Mouse (Mus musculus) neural tube, embryonic 13.5 days (tissue): ENCODE results near the gene Sema4d. TPM values are rescaled to one million over a fixed set of nuclear protein-coding genes. Genes with fewer than 3 reads are reported as not detected.

Experiments used
- ATAC-seq: fragments of 200-750 bp; cut with Nextera tagmentation; 2 replicates; pipeline ENCODE4 v1.8.0; 2017; ENCODE audit warnings: low read depth, mild to moderate bottlenecking, moderate TSS enrichment, moderate library complexity
- H3K27ac ChIP-seq: fragments of 300-500 bp; sonication (generic); replicated peaks from 2 replicates; pipeline ENCODE4 v1.5.1; 2015; ENCODE audit warnings: moderate library complexity, mild to moderate bottlenecking, inconsistent platforms
- H3K27me3 ChIP-seq: fragments of 300-500 bp; sonication (generic); 2 replicates; pipeline ENCODE4 v1.6.1; 2015; ENCODE audit warnings: mild to moderate bottlenecking, inconsistent platforms
- H3K36me3 ChIP-seq: fragments of 300-500 bp; sonication (generic); 2 replicates; pipeline ENCODE4 v1.6.1; 2015; ENCODE audit warnings: mild to moderate bottlenecking, inconsistent platforms
- H3K4me1 ChIP-seq: fragments of 300-500 bp; sonication (generic); replicated peaks from 2 replicates; pipeline ENCODE4 v1.6.1; 2015; ENCODE audit warnings: inconsistent platforms
- H3K4me2 ChIP-seq: fragments of 300-500 bp; sonication (generic); 2 replicates; pipeline ENCODE4 v1.6.1; 2015; ENCODE audit warnings: inconsistent platforms, mild to moderate bottlenecking, moderate library complexity
- H3K4me3 ChIP-seq: fragments of 300-500 bp; sonication (generic); 2 replicates; pipeline ENCODE4 v1.5.1; 2015; ENCODE audit warnings: mild to moderate bottlenecking, inconsistent platforms
- H3K9ac ChIP-seq: fragments of 300-500 bp; sonication (generic); 2 replicates; pipeline ENCODE4 v1.6.1; 2015; ENCODE audit warnings: moderate library complexity, mild to moderate bottlenecking, inconsistent platforms
- H3K9me3 ChIP-seq: fragments of 300-500 bp; sonication (generic); 2 replicates; pipeline ENCODE4 v1.6.1; 2016; ENCODE audit warnings: inconsistent platforms
- WGBS: fragments of 180-500 bp; shearing (Covaris S2); methylation state at CpG from one replicate; pipeline ENCODE4 v1.1.7; 2015; 5-methylcytosine and 5-hydroxymethylcytosine counted together
- polyA plus RNA-seq: library from polyadenylated mRNA; unstranded; fragments of >200 nt; fragmentation: Nextera tagmentation; extraction: Ambion mirVana; gene quantifications from 2 replicates; pipeline ENCODE4 v1.2.1, GENCODE M21; 2015

Gene Sema4d
- polyA plus RNA-seq, 1 experiment from 2014 or later = 14.3 TPM

DNA sequence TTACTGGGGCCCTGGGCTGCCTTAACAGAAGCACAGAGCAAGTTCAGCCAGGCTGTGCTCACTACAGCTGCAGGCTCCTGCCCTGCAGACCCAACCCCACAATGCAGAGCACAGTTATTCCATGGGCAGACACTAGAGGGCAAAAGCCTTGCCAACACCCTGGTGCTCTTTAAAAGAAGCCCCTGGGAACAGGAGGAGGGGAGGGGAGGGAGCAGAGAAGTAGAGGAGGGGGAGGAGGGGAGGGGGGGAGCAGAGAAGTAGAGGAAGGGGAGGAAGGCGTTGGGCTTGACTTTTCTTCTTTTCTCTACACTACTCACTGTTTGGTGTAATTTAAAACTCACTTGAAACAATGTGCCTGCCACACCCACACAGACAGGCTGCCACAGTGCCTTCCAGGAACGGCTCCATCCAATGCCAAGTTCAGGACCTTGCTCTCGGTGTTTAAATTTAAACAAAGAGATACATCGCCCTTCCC is 63.6 kb downstream of the Sema4d start:
- no peak overlapping the region for H3K4me3 ChIP-seq
- H3K27ac ChIP-seq = peak overlapping the region; percentile 61
- no peaks in the 10 kb centered on the region for H3K27me3 ChIP-seq
- ATAC-seq = peak; percentile 41; the same call in 1 of the 2 replicates
- no peak overlapping the region for H3K9ac ChIP-seq
- H3K9me3 ChIP-seq = no peaks in the 10 kb centered on the region
- 7% methylated on average over 4 of the region's 4 CpGs for WGBS
- no peak overlapping the region for H3K4me2 ChIP-seq
- H3K36me3 ChIP-seq = no peaks in the 10 kb centered on the region
- peaks cover 43% of the 10 kb centered on the region for H3K4me1 ChIP-seq

DNA sequence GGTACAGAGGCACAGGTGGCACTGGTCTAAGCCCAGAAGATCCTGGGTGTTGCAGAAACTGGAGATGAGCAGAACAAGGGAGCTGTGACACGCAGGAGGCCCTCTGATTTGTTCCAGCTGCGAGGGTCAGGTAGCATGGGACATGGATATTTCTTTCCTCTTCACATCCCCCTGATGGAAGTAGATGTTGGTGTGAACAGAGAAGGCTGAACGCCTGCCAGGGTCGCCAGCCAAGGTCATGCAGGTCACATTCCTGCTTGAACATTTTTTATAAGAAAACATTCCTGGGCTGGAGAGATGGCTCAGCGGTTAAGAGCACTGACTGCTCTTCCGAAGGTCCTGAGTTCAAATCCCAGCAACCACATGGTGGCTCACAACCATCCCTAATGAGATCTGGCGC is 66.2 kb downstream of the Sema4d start:
- Histone ChIP-seq H3K36me3 (no peaks in the 10 kb centered on the region), H3K9ac (no peak overlapping the region), H3K27me3 (no peaks in the 10 kb centered on the region), H3K4me1 (peaks cover 39% of the 10 kb centered on the region), H3K4me3 (no peak overlapping the region), H3K4me2 (no peak overlapping the region), H3K9me3 (no peaks in the 10 kb centered on the region), H3K27ac (no peak overlapping the region)
- 90% methylated on average over 6 of the region's 7 CpGs for WGBS
- ATAC-seq = no peak

DNA sequence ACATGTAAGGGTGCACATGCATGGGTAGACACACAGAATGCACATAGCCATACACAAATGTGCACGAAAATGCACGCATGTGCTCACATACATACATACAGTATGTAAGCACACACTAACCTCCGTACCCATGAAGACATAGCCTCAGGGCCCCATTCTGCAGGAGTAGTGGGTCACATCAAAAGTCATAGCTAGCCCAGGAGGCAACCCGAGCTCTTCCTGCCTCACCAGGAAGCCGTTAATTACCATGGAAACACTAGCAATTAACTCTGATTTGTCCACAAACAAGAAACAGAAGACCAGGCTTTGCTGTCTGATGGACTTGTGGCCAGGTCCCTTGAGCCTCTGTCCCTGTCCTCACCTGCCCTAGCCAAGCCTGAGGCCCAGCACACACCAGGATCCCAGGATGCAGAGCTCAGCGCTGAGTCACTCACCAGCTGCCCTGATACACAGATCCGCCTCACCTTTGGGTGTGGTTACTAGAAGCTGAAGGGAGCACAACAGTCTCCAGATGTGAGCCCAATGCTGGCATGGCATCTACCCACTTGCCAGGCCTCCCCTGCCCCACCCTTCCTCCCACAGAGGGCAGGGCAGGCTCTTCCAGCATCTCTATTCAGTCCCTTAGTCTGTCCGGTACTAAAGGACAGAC is 67.5 kb downstream of the Sema4d start:
- H3K27ac ChIP-seq = no peak overlapping the region; the same call in 1 of the 2 replicates
- H3K4me3 ChIP-seq = no peak overlapping the region
- ATAC-seq = no peak
- no peak overlapping the region for H3K4me2 ChIP-seq
- H3K4me1 ChIP-seq = peaks cover 31% of the 10 kb centered on the region
- H3K36me3 ChIP-seq = no peaks in the 10 kb centered on the region
- no peak overlapping the region for H3K9ac ChIP-seq
- H3K9me3 ChIP-seq = no peaks in the 10 kb centered on the region
- no peaks in the 10 kb centered on the region for H3K27me3 ChIP-seq
- 52% methylated on average over 8 of the region's 8 CpGs for WGBS

DNA sequence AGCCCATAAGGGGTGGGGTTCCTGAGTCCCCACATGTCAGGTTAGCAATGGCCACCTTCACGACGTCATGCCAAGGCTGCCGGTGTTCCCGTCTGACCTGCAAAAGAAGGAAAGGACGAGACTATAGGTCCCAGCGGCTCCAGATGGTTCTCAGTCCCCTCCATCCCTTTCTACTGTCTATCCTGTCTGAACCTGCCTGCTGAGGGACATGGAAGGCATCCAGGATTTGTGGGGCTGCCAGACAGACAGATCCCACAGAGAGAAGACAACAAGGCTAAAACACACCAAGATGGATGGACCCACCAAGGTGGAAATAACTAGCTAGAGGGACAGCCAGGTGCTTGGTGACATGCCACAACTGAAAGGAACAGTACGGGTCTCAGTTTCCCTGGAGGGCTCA is 68.1 kb downstream of the Sema4d start:
- ATAC-seq = no peak
- 81% methylated on average over 7 of the region's 7 CpGs for WGBS
- Histone ChIP-seq H3K4me1 (peaks cover 29% of the 10 kb centered on the region), H3K4me2 (no peak overlapping the region), H3K4me3 (no peak overlapping the region), H3K36me3 (no peaks in the 10 kb centered on the region), H3K27me3 (no peaks in the 10 kb centered on the region), H3K9ac (no peak overlapping the region), H3K27ac (no peak overlapping the region), H3K9me3 (no peaks in the 10 kb centered on the region)

DNA sequence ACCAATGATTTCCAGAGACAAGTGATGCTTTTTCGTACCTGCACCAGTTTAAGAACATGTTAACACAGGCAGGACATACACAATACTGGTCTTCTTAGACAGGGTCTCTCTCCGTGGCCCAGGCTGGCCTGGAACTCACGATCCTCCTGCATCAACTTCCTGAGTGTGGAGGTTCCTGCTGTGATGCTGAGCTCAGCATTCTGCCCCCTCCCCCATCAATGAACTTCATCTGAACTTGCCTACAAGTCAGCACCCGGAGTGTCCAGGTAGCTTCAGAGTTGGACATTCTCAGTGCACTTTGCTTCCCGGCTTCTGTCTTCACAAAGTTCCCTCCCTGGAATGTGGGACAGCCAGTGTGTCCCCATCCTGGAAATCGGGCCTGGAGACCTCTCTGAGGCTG is 69.0 kb downstream of the Sema4d start:
- no peak overlapping the region for H3K4me3 ChIP-seq
- no peaks in the 10 kb centered on the region for H3K27me3 ChIP-seq
- 82% methylated on average over 6 of the region's 6 CpGs for WGBS
- H3K4me2 ChIP-seq = no peak overlapping the region
- H3K27ac ChIP-seq = no peak overlapping the region
- 0 out of 2 replicates have a peak, but pooled peaks cover 3% of the 10 kb centered on the region for H3K36me3 ChIP-seq
- peaks cover 20% of the 10 kb centered on the region for H3K4me1 ChIP-seq
- H3K9me3 ChIP-seq = no peaks in the 10 kb centered on the region
- ATAC-seq = no peak
- H3K9ac ChIP-seq = no peak overlapping the region

DNA sequence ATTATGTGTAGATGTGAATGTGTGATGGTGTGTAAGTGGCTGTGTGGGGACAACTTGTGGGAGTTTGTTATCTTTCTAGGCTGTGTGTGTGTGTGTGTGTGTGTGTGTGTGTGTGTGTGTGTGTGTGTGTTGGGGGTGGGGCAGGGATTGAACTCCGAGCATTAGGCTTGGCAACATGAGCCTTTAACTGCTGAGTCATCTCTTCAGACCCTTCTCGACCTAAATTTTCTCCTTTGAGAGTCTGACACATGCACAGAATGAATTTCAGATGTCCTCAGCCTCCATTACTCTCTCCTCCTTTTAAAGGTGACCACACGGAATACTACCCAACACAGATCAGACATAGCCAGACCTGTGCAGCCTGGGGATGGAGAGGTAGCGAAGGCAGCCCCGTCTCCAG is 70.4 kb downstream of the Sema4d start:
- Histone ChIP-seq H3K9ac (no peak overlapping the region), H3K4me2 (no peak overlapping the region), H3K36me3 (peaks cover 10% of the 10 kb centered on the region; the same call in 1 of the 2 replicates), H3K9me3 (no peaks in the 10 kb centered on the region), H3K27me3 (no peaks in the 10 kb centered on the region), H3K4me1 (peaks cover 7% of the 10 kb centered on the region), H3K4me3 (no peak overlapping the region), H3K27ac (no peak overlapping the region)
- ATAC-seq = no peak
- 83% methylated on average over 5 of the region's 5 CpGs for WGBS

DNA sequence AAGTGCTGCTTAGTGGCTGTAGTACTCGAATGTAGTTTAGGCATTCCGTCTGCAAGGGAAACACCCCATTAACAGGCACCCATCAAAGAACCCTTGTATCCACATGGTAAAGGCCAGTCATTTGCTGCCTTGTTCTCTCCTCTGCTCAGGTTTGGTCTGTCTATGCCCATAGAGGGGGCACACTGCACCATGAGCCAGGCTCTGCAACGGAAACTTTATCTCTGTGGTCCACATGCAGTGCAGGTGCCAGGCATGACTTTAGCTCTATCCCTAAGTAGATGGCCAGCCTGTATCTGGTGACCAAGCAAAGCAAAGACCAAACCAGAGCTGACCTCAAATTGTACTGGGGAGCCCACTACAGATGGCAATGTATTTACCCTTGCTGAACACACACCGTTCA is 73.0 kb downstream of the Sema4d start:
- 84% methylated on average over 4 of the region's 4 CpGs for WGBS

DNA sequence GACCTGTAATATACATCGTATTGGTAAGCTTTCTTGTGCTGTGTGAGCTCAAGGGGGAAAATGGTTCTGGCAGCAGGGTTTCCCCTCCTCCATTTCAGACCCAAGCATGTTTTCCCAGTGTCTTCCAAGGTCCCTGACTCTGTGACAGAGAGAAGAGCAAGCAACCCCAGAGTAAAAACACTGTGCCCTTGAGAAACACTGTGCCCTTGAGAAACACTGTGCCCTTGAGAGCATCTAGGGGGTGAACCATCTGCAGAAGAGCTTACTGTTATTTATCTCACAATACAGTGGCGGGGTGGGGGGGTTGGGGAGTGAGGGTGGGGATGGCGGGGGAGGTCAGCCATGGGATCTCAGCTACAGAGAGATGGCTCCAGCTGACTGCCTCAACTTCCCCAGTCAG is 74.3 kb downstream of the Sema4d start:
- no peak overlapping the region for H3K4me2 ChIP-seq
- 87% methylated on average over 3 of the region's 3 CpGs for WGBS
- no peak for ATAC-seq
- no peaks in the 10 kb centered on the region for H3K9me3 ChIP-seq
- H3K4me1 ChIP-seq = no peaks in the 10 kb centered on the region
- peaks cover 16% of the 10 kb centered on the region for H3K36me3 ChIP-seq
- H3K9ac ChIP-seq = no peak overlapping the region
- H3K27ac ChIP-seq = no peak overlapping the region
- H3K27me3 ChIP-seq = no peaks in the 10 kb centered on the region
- no peak overlapping the region for H3K4me3 ChIP-seq

More for the DNA sequence above, 73.0 kb downstream of the Sema4d start:
- no peak for ATAC-seq
- Histone ChIP-seq H3K27ac (no peak overlapping the region), H3K4me2 (no peak overlapping the region), H3K4me3 (no peak overlapping the region), H3K9me3 (no peaks in the 10 kb centered on the region), H3K9ac (no peak overlapping the region), H3K36me3 (peaks cover 10% of the 10 kb centered on the region; the same call in 1 of the 2 replicates), H3K27me3 (no peaks in the 10 kb centered on the region), H3K4me1 (no peaks in the 10 kb centered on the region)

DNA sequence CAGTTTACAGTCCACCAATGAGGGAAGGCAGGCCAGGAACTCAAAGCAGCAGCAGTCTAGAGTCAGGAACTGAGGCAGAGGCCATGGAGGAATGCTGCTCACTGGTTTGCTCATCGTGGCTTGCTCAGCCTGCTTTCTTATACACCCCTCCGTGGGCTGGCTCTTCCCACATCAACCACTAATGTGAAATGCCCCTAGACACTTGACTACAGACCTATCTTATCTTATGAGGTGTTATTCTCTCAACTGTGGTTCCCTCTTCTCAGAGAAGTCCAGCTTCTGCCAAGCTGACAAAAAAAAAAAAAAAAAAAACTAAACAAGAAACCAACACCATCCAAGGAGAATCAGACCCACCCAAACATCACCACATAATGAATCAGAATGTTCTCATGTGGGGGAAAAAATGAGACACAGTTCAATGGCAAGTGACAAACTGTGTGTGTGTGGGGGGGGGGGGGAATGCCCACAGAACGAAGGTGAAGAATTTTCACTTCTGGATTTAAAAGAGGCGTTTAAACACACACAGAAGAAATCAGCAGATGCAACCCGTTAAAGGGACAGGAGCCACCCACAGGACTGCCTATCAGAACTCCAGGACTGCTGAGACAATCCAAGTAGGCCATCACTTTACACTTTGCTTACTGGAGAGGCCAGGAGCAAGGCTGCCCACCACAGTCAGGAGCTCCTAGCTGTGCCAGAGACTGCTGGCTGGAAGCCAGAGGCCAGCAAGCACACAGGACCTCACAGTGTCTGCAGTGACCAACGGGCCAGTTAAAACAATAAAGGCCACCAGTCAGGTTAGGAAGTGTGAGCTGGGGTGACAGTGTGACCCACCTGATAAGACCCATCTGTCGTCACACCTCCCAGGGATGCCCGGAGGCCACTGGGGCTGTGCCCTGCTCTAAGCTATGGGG is 76.9 kb downstream of the Sema4d start:
- Histone ChIP-seq H3K4me2 (no peak overlapping the region), H3K36me3 (peaks cover 28% of the 10 kb centered on the region), H3K27ac (no peak overlapping the region), H3K9ac (no peak overlapping the region), H3K27me3 (no peaks in the 10 kb centered on the region), H3K4me1 (no peaks in the 10 kb centered on the region), H3K4me3 (no peak overlapping the region), H3K9me3 (no peaks in the 10 kb centered on the region)
- WGBS = 90% methylated on average over 8 of the region's 8 CpGs
- ATAC-seq = no peak

DNA sequence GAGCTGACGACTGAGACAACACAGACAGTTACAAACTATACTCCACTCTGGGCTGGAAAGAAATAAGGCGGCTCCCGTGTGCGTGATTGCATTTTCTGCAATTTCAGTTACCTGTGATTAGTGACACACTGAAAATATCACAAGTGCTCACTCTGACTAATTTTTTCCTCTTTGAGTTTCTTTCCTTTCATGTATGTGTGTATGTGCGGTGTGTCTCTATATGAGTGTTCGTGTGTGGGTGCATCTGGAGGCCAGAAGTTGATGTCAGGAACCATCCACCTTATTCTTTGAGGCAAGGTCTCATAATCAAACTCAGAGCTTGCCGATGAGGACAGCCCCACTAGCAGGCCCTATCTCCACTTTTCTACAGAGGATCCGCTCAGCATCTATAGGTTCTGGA is 81.5 kb downstream of the Sema4d start:
- 95% methylated on average over 8 of the region's 8 CpGs for whole genome bisulfite sequencing
- Histone ChIP-seq H3K9ac (no peak overlapping the region), H3K36me3 (peaks cover 40% of the 10 kb centered on the region), H3K4me1 (no peaks in the 10 kb centered on the region), H3K27me3 (no peaks in the 10 kb centered on the region), H3K27ac (no peak overlapping the region), H3K4me3 (no peak overlapping the region), H3K4me2 (no peak overlapping the region), H3K9me3 (no peaks in the 10 kb centered on the region)
- ATAC-seq = no peak

DNA sequence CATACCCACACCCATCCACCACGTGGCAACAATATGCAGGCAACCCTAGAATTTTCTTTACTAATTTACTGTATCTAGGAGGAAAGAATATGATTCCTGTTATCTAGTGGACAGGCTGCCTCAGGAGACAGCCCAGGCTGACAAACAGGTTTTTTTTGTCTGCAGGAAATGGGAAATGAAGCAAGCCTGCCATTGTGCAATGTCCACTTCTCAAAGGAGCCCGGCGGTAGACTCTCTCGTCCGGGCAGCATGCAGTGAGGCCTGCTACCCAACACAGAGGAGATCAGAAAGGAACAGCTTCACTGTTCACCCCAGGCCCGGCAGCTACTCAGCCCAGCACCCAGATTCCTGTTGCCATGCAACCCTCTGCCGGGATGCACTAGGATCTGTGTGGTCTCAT is 82.8 kb downstream of the Sema4d start:
- Histone ChIP-seq H3K4me3 (no peak overlapping the region), H3K9me3 (no peaks in the 10 kb centered on the region), H3K9ac (no peak overlapping the region), H3K36me3 (peaks cover 40% of the 10 kb centered on the region), H3K4me2 (no peak overlapping the region), H3K4me1 (peaks cover 10% of the 10 kb centered on the region), H3K27ac (no peak overlapping the region), H3K27me3 (no peaks in the 10 kb centered on the region)
- 80% methylated on average over 7 of the region's 7 CpGs for WGBS
- no peak for ATAC-seq
